Mouse (Mus musculus) kidney, embryonic 15.5 days (tissue): ENCODE measurements around the gene Hdac4. TPM values are rescaled to one million over a fixed set of nuclear protein-coding genes. Genes with fewer than 3 reads are reported as not detected.
A peak's percentile ranks its signal among the peaks of the same experiment; 100 is the strongest.

Source experiments
- ATAC-seq: fragments of 200-750 bp; cut with Nextera tagmentation; replicated peaks from 2 replicates; pipeline ENCODE4 v1.8.0; 2017; ENCODE audit warnings: moderate TSS enrichment; ENCODE audit not compliant: low FRiP score
- H3K27ac ChIP-seq: fragments of 300-500 bp; sonication (generic); 2 replicates; pipeline ENCODE4 v1.5.1; 2015; ENCODE audit warnings: mild to moderate bottlenecking, inconsistent platforms
- H3K27me3 ChIP-seq: fragments of 300-500 bp; sonication (generic); 2 replicates; pipeline ENCODE4 v1.6.1; 2015; ENCODE audit warnings: inconsistent platforms
- H3K36me3 ChIP-seq: fragments of 300-500 bp; sonication (generic); 2 replicates; pipeline ENCODE4 v1.6.1; 2015; ENCODE audit warnings: inconsistent platforms
- H3K4me1 ChIP-seq: fragments of 300-500 bp; sonication (generic); 2 replicates; pipeline ENCODE4 v1.6.1; 2015; ENCODE audit warnings: inconsistent platforms
- H3K4me2 ChIP-seq: fragments of 300-500 bp; sonication (generic); 2 replicates; pipeline ENCODE4 v1.6.1; 2015; ENCODE audit warnings: moderate library complexity, mild to moderate bottlenecking, inconsistent platforms
- H3K4me3 ChIP-seq: fragments of 300-500 bp; sonication (generic); replicated peaks from 2 replicates; pipeline ENCODE4 v1.5.1; 2015; ENCODE audit warnings: mild to moderate bottlenecking, inconsistent platforms
- H3K9ac ChIP-seq: fragments of 300-500 bp; sonication (generic); 2 replicates; pipeline ENCODE4 v1.6.1; 2015; ENCODE audit warnings: mild to moderate bottlenecking, inconsistent platforms
- H3K9me3 ChIP-seq: fragments of 300-500 bp; sonication (generic); replicated peaks from 2 replicates; pipeline ENCODE4 v1.6.1; 2016; ENCODE audit warnings: inconsistent platforms
- WGBS: fragments of 180-500 bp; shearing (Covaris S2); methylation state at CpG from one replicate; pipeline ENCODE4 v1.1.7; 2015; ENCODE audit warnings: mixed read lengths; 5-methylcytosine and 5-hydroxymethylcytosine counted together
- polyA plus RNA-seq: library from polyadenylated mRNA; unstranded; fragments of >200 nt; fragmentation: Nextera tagmentation; extraction: Ambion mirVana; gene quantifications from 2 replicates; pipeline ENCODE4 v1.2.1, GENCODE M21; 2015

Gene Hdac4
- polyA plus RNA-seq, 1 experiment from 2014 or later: 18.1 TPM

DNA sequence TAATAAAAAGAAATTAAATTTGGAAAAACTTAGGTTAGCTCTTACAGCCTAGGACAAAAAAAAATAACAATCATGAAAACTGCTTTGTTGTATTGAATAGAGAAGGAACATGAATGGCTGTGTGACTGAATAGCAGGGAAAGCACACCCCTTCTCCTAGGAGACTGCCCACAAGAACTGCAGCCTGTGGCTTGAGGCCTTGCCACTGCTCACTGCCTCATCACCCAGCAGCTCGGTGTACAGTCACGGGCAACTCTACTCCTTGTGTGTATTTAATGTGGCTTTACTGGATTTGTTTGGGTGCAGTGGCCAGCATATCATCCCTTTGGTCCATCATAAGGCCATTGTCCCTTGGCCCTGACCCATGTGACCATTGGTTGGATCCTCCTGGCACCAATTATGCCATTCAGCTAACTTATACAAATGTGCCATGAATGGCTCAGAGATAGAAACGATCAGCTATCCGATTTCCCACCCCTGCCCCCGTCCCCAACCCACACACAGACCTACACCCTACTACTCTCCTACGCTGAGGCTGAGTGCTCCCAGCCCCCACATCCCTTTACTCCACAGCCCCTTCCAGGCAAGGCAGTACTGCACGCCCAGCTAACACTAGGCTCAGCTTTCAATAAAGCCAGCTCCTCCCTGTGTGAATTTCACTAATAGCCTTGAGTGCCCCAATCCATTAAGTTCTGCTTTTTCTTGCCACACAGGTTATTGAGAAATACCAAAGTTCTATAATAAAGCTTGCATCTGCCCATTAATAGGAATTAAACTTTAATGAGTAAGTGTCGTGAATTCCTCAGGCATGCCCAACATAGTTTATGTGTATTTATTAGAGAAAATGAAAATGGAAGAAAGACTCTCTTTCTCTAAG is 134.1 kb downstream of the Hdac4 start:
- Histone ChIP-seq H3K27ac (no peak overlapping the region), H3K9me3 (no peaks in the 10 kb centered on the region), H3K36me3 (no peaks in the 10 kb centered on the region), H3K9ac (no peak overlapping the region), H3K27me3 (no peaks in the 10 kb centered on the region), H3K4me1 (peaks cover 17% of the 10 kb centered on the region), H3K4me2 (no peak overlapping the region), H3K4me3 (no peak overlapping the region)
- peak; percentile 76 for ATAC-seq
- WGBS: 30% methylated on average over 8 of the region's 8 CpGs

GRCm38 (mm10) chr1:92060532-92061064 is 134.9 kb downstream of the Hdac4 start:
- H3K36me3 ChIP-seq: no peaks in the 10 kb centered on the region
- WGBS: 78% methylated on average over 4 of the region's 4 CpGs

GRCm38 (mm10) chr1:92059571-92059970 is 135.9 kb downstream of the Hdac4 start:
- Histone ChIP-seq H3K4me2 (no peak overlapping the region), H3K9me3 (no peaks in the 10 kb centered on the region), H3K4me3 (no peak overlapping the region), H3K27ac (no peak overlapping the region), H3K9ac (no peak overlapping the region), H3K4me1 (peaks cover 20% of the 10 kb centered on the region), H3K27me3 (no peaks in the 10 kb centered on the region), H3K36me3 (no peaks in the 10 kb centered on the region)
- 94% methylated on average over 1 of the region's 1 CpGs for WGBS
- ATAC-seq: no peak

More at GRCm38 (mm10) chr1:92060532-92061064, 134.9 kb downstream of the Hdac4 start:
- no peak overlapping the region for H3K27ac ChIP-seq
- no peak for ATAC-seq
- H3K9ac ChIP-seq: no peak overlapping the region
- no peak overlapping the region for H3K4me2 ChIP-seq
- H3K27me3 ChIP-seq: no peaks in the 10 kb centered on the region
- H3K4me3 ChIP-seq: no peak overlapping the region
- H3K9me3 ChIP-seq: no peaks in the 10 kb centered on the region
- H3K4me1 ChIP-seq: peaks cover 17% of the 10 kb centered on the region

DNA sequence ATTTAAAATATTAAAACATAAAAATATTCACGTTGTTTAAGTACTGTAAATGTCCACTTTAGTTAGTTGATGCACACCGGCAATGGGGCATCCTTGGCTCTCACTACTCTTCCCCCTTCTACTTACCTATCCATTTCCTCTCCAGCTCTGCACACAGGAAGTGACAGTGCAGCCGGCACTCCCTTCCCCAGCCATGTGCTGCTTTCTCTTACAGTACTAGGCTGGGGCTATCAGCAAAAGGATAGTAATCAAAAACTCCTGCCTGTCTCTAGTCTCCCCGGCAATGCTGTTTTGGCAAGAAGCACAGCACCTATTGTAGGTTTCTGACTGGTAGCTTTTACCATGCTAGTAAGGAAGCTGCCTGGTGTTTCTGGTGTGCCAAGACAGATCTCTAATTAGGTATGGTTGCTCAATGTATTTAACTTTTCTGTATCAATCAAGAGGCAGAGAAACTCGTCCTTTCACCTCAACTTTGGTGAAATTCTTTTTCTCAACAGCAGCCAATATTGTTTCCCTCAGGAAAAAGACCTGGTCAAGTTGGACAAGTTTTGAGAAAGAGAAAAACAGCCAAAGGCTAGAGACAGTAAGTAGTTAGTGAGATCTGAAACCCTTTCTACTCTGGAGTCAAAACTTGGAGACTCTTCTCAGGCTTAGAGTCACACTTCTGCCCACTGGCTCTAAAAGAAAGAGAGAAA is 136.6 kb downstream of the Hdac4 start:
- no peak overlapping the region for H3K9ac ChIP-seq
- H3K36me3 ChIP-seq: no peaks in the 10 kb centered on the region
- H3K4me1 ChIP-seq: peaks cover 26% of the 10 kb centered on the region
- 82% methylated on average over 5 of the region's 5 CpGs for WGBS
- H3K4me3 ChIP-seq: no peak overlapping the region
- no peak for ATAC-seq
- H3K4me2 ChIP-seq: no peak overlapping the region
- H3K27me3 ChIP-seq: no peaks in the 10 kb centered on the region
- no peak overlapping the region for H3K27ac ChIP-seq
- no peaks in the 10 kb centered on the region for H3K9me3 ChIP-seq

- no peaks in the 10 kb centered on the region for H3K9me3 ChIP-seq
- H3K27ac ChIP-seq: no peak overlapping the region
- no peak overlapping the region for H3K9ac ChIP-seq
- WGBS: 92% methylated on average over 3 of the region's 3 CpGs
- no peak for ATAC-seq
- no peak overlapping the region for H3K4me3 ChIP-seq
- no peaks in the 10 kb centered on the region for H3K36me3 ChIP-seq
- H3K27me3 ChIP-seq: no peaks in the 10 kb centered on the region
- H3K4me1 ChIP-seq: peaks cover 18% of the 10 kb centered on the region
- no peak overlapping the region for H3K4me2 ChIP-seq
Observed at GRCm38 (mm10) chr1:92057068-92057467, 138.4 kb downstream of the Hdac4 start.

GRCm38 (mm10) chr1:92055149-92055548 is 140.3 kb downstream of the Hdac4 start:
- Histone ChIP-seq H3K9ac (no peak overlapping the region), H3K27ac (no peak overlapping the region), H3K4me1 (peaks cover 13% of the 10 kb centered on the region; the same call in 1 of the 2 replicates), H3K4me3 (no peak overlapping the region), H3K9me3 (no peaks in the 10 kb centered on the region), H3K4me2 (no peak overlapping the region), H3K36me3 (no peaks in the 10 kb centered on the region), H3K27me3 (no peaks in the 10 kb centered on the region)
- ATAC-seq: no peak
- 55% methylated on average over 2 of the region's 2 CpGs for WGBS

DNA sequence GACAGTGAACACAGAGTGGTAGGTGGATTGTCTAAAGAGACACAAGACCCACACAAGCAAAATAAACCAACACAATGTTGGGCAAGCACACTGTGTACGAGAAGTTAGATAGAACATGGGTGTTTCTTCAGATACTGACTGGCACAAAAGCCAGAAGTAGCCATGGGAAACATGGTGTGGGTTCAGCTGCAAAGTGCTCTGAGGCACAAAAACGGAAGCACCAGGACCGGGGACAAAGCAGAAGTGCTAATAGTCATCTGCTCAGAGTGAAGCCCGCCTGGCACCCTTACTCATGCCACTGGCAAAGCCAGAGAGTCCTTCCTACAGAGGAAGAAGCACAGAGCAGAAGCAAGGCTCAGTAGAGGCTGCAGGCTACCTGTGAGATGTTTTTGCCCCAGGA is 143.3 kb downstream of the Hdac4 start:
- WGBS: 84% methylated on average over 4 of the region's 4 CpGs

GRCm38 (mm10) chr1:92051489-92052062 is 143.9 kb downstream of the Hdac4 start:
- no peak overlapping the region for H3K4me2 ChIP-seq
- H3K4me1 ChIP-seq: peaks cover 13% of the 10 kb centered on the region; the same call in 1 of the 2 replicates
- no peaks in the 10 kb centered on the region for H3K27me3 ChIP-seq
- H3K9ac ChIP-seq: no peak overlapping the region
- no peak overlapping the region for H3K27ac ChIP-seq
- H3K36me3 ChIP-seq: no peaks in the 10 kb centered on the region
- H3K4me3 ChIP-seq: no peak overlapping the region
- no peak for ATAC-seq
- no peaks in the 10 kb centered on the region for H3K9me3 ChIP-seq
- 87% methylated on average over 4 of the region's 4 CpGs for WGBS

More for the DNA sequence above, 143.3 kb downstream of the Hdac4 start:
- Histone ChIP-seq H3K27me3 (no peaks in the 10 kb centered on the region), H3K9ac (no peak overlapping the region), H3K9me3 (no peaks in the 10 kb centered on the region), H3K4me2 (no peak overlapping the region), H3K27ac (no peak overlapping the region), H3K4me1 (peaks cover 13% of the 10 kb centered on the region; the same call in 1 of the 2 replicates), H3K4me3 (no peak overlapping the region), H3K36me3 (no peaks in the 10 kb centered on the region)
- no peak for ATAC-seq

DNA sequence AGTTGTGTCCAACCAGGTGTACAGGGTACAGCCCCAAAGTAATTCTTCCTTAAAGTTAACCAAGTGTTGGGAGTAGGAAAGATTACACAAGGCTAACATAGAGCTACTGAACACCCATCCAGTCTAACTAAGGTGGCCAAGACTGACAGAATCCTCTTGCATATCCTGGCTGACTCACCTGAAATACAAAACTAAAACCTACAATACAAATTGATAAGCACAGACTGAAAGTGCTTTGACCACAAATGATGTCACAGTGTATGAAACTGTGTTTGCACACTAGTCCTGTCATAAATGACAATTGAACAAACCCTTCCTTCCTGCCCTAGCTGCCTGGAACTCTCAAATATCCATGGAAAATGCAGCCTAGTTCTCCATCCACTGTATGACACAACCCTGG is 144.5 kb downstream of the Hdac4 start:
- Histone ChIP-seq H3K9me3 (no peaks in the 10 kb centered on the region), H3K27me3 (no peaks in the 10 kb centered on the region), H3K4me3 (no peak overlapping the region), H3K4me2 (no peak overlapping the region), H3K4me1 (peaks cover 13% of the 10 kb centered on the region; the same call in 1 of the 2 replicates), H3K9ac (no peak overlapping the region), H3K36me3 (no peaks in the 10 kb centered on the region), H3K27ac (no peak overlapping the region)
- ATAC-seq: no peak

- Histone ChIP-seq H3K27me3 (no peaks in the 10 kb centered on the region), H3K36me3 (no peaks in the 10 kb centered on the region), H3K4me3 (no peak overlapping the region), H3K4me2 (no peak overlapping the region), H3K4me1 (peaks cover 13% of the 10 kb centered on the region; the same call in 1 of the 2 replicates), H3K27ac (no peak overlapping the region), H3K9me3 (no peaks in the 10 kb centered on the region), H3K9ac (no peak overlapping the region)
- ATAC-seq: 0 out of 2 replicates have a peak, but pooled peaks have one; percentile 18
- 37% methylated on average over 3 of the region's 3 CpGs for WGBS
Observed at GRCm38 (mm10) chr1:92050566-92050965, 144.9 kb downstream of the Hdac4 start.

DNA sequence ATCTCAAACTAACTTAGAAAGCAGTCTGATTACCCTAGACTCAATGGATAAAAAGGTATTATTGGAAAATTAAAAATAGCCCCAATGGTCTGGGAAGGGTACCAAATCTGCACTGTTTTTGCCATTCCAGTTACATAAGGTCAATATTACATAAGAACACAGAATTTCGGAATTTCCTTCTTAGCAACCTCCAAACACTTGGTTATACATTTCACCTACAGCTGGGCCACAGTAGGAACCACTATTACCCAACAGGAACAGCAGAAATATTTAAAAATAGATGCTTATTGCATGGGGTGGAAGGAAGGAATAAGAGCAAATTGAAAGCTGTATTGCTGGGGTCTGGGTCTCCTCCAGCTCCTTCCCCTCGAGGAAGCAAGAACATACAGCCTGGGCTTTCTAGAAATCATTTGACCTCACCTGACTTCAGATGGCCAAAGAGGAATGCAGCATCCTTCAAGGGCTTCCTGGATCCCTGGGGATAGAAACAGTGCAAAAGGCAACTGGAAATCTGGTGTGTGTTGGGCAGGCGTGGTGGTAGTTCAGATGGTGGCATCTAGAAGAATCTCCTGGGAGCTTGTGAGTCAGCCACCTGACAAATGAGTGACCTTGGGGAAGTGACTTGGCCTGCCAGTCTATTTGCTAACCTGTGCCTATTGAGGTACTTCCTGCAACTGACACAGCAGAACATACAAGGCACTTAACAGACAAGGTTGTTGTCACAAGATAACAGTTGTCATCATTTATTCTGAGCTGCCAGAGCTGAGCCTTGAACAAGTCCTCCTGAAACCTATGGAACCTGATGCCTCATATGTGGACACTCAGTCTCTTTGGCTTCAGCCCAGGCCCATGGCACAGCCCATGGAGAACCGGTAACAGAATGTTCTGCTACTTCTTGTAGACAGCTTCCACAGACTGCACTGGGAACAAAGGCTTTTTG is 146.8 kb downstream of the Hdac4 start:
- Histone ChIP-seq H3K4me2 (no peak overlapping the region), H3K36me3 (no peaks in the 10 kb centered on the region), H3K27ac (no peak overlapping the region), H3K9ac (no peak overlapping the region), H3K4me1 (peaks cover 3% of the 10 kb centered on the region; the same call in 1 of the 2 replicates), H3K4me3 (no peak overlapping the region), H3K9me3 (no peaks in the 10 kb centered on the region), H3K27me3 (no peaks in the 10 kb centered on the region)
- WGBS: 83% methylated on average over 4 of the region's 4 CpGs
- ATAC-seq: no peak
